In the genomic region with DNA sequence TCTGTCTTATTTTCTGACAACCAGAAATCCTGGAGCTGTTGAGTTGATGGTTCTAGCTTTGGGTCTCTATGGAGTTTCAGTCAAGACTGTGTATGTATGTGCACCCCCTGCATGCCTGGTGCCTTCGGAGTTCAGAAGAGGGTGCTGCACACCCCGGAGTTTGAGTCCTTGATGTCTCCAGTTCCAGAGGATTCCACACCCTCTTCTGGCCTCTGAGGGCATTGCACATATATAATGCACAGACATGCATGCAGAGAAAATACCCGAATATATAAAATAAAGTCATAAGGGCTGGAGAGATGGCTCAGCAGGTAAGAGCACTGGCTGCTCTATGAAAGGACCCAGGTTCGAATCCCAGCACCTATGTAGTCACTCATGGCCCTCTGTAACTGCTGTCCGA, we compare ENCODE assay signal across 13 mouse cellular contexts. TPM values are rescaled to one million over a fixed set of nuclear protein-coding genes. Genes with fewer than 3 reads are reported as not detected.
DNase-seq lines count a peak whose midpoint lies in the region; ATAC-seq lines count a peak whose summit lies in the region.
"Had no signal": no experiment of that assay in that cellular context is flagged by ENCODE, and none has a peak within 500 bp of the region (broad histone marks: within the 10 kb centered on the region; RNA-seq: fewer than 3 reads in every experiment).

No protein-coding gene starts in this region.

- WGBS in hindbrain, embryonic 14.5 days, result 72% methylated on average over 5 of the region's 5 CpGs
- 71% methylated on average over 5 of the region's 5 CpGs for WGBS in hindbrain, embryonic 12.5 days

- H3K36me3 ChIP-seq in hindbrain, embryonic 14.5 days (replicated peaks; ENCODE audit: control insufficient read depth, insufficient read depth), result no peaks in the 10 kb centered on the region
- no peaks in the 10 kb centered on the region for H3K36me3 ChIP-seq in hindbrain, embryonic 12.5 days

- no peak overlapping the region for H3K4me2 ChIP-seq in hindbrain, embryonic 14.5 days (replicated peaks)
- H3K4me2 ChIP-seq in hindbrain, embryonic 12.5 days (replicated peaks), result no peak overlapping the region

- no peak for ATAC-seq in hindbrain, embryonic 14.5 days (ENCODE audit: low FRiP score)
- ATAC-seq in hindbrain, embryonic 12.5 days (ENCODE audit: low FRiP score), result no peak
- ATAC-seq: activated CD4-positive, CD25-positive, alpha-beta regulatory T cell, adult 4 months had no signal

- no peaks in the 10 kb centered on the region; the same call in 1 of the 2 replicates for H3K27me3 ChIP-seq in hindbrain, embryonic 14.5 days (ENCODE audit: control insufficient read depth, insufficient read depth, low read length)
- H3K27me3 ChIP-seq in hindbrain, embryonic 12.5 days, result 0 out of 2 replicates have a peak, but pooled peaks cover 3% of the 10 kb centered on the region

- H3K4me1 ChIP-seq in hindbrain, embryonic 14.5 days (replicated peaks; ENCODE audit: control insufficient read depth, insufficient read depth, low read length), result 0 out of 2 replicates have a peak, but pooled peaks cover 3% of the 10 kb centered on the region
- peaks cover 6% of the 10 kb centered on the region; the same call in 1 of the 2 replicates for H3K4me1 ChIP-seq in hindbrain, embryonic 12.5 days

- H3K9ac ChIP-seq in hindbrain, embryonic 14.5 days, result no peak overlapping the region
- no peak overlapping the region for H3K9ac ChIP-seq in hindbrain, embryonic 12.5 days

- no peak overlapping the region for H3K4me3 ChIP-seq in hindbrain, embryonic 14.5 days (replicated peaks; ENCODE audit: low read length)
- no peak overlapping the region for H3K4me3 ChIP-seq in hindbrain, embryonic 12.5 days

- H3K9me3 ChIP-seq in hindbrain, embryonic 14.5 days (ENCODE audit: control insufficient read depth, low read length), result no peaks in the 10 kb centered on the region
- no peaks in the 10 kb centered on the region for H3K9me3 ChIP-seq in hindbrain, embryonic 12.5 days (replicated peaks)

- no peak overlapping the region for H3K27ac ChIP-seq in hindbrain, embryonic 14.5 days
- H3K27ac ChIP-seq in hindbrain, embryonic 12.5 days, result no peak overlapping the region

- DNase-seq in hindbrain, embryonic 14.5 days (ENCODE audit: low spot score), result peak; percentile 34
- DNase-seq in thymus, postnatal 0 days (ENCODE audit: low spot score), result peak; percentile 40
- DNase-seq in thymus, postnatal 10 days (ENCODE audit: low spot score in 2 of 2), result no peak
- DNase-seq in embryo, embryonic 9.5 days (ENCODE audit: extremely low spot score), result peak; percentile 12
- no peak for DNase-seq in spleen, adult 18-20 months
- no peak for DNase-seq in spleen, postnatal 4 days (ENCODE audit: low spot score in 2 of 2)
- no peak for DNase-seq in frontal cortex, postnatal 14 days (ENCODE audit: low spot score in 2 of 2)
- DNase-seq: cerebellum, postnatal 36 days had no signal

RNA-seq across cellular contexts. Expression of a gene that starts 3.1 kb away (rescaled TPM):
- polyA plus RNA-seq in hindbrain, embryonic 14.5 days (2014; fragmentation: Nextera tagmentation; extraction: Ambion mirVana), result 0.41 and 0.50 TPM in 2 replicates
- 0.38 TPM in 1 of 2 replicates, not detected in the other for polyA plus RNA-seq in hindbrain, embryonic 12.5 days (2016; fragmentation: Nextera tagmentation; extraction: Ambion mirVana)
- polyA plus RNA-seq in thymus, postnatal 0 days (2015; fragmentation: Nextera tagmentation; extraction: Ambion mirVana), result 0.09 and 0.18 TPM in 2 replicates
- polyA plus RNA-seq: activated CD4-positive, CD25-positive, alpha-beta regulatory T cell, adult 4 months; liver, adult 2 months had no signal

RNA-seq across cellular contexts. Expression of a gene that starts 29.7 kb away (rescaled TPM):
- polyA plus RNA-seq in hindbrain, embryonic 14.5 days (2014; fragmentation: Nextera tagmentation; extraction: Ambion mirVana), result 0.38 and 0.52 TPM in 2 replicates
- polyA plus RNA-seq in hindbrain, embryonic 12.5 days (2016; fragmentation: Nextera tagmentation; extraction: Ambion mirVana), result 0.21 and 0.26 TPM in 2 replicates
- polyA plus RNA-seq in thymus, postnatal 0 days (2015; fragmentation: Nextera tagmentation; extraction: Ambion mirVana), result 0.21 and 0.30 TPM in 2 replicates
- polyA plus RNA-seq: activated CD4-positive, CD25-positive, alpha-beta regulatory T cell, adult 4 months; kidney, embryonic 14.5 days; neural tube, embryonic 11.5 days had no signal

RNA-seq across cellular contexts. Expression of a gene that starts 33.3 kb away (rescaled TPM):
- 2.7 and 3.9 TPM in 2 replicates for polyA plus RNA-seq in hindbrain, embryonic 14.5 days (2014; fragmentation: Nextera tagmentation; extraction: Ambion mirVana)
- polyA plus RNA-seq in hindbrain, embryonic 12.5 days (2016; fragmentation: Nextera tagmentation; extraction: Ambion mirVana), result 5.4 and 7.7 TPM in 2 replicates
- polyA plus RNA-seq in thymus, postnatal 0 days (2015; fragmentation: Nextera tagmentation; extraction: Ambion mirVana), result 18.9 and 21.9 TPM in 2 replicates

Comparison
In these comparisons a context has a peak if more than half of its experiments do, and no peak if none do; other contexts are left out.
1. DNase-seq: peak in hindbrain, embryonic 14.5 days (single experiment), thymus, postnatal 0 days (single experiment) and embryo, embryonic 9.5 days (single experiment); none in thymus, postnatal 10 days (0 of 2), spleen, adult 18-20 months (0 of 2), spleen, postnatal 4 days (0 of 2) and frontal cortex, postnatal 14 days (0 of 2).